Mouse (Mus musculus) C2C12 (cell line): Measurements from ENCODE around the gene Tomm20.

Experiments
- CEBPB ChIP-seq: IDR thresholded peaks from one replicate; pipeline ENCODE4 v1.6.1; 2011; ENCODE audit warnings: low read depth, mild to moderate bottlenecking, control low read depth, moderate library complexity
- CTCF ChIP-seq: IDR thresholded peaks from one replicate; pipeline ENCODE4 v1.5.1; 2011; ENCODE audit not compliant: control insufficient read depth, insufficient read depth, insufficient read length
- FOSL1 ChIP-seq: IDR thresholded peaks from one replicate; pipeline ENCODE4 v1.8.0; 2011; ENCODE audit warnings: mild to moderate bottlenecking, low read length; ENCODE audit not compliant: poor library complexity, insufficient read depth, severe bottlenecking
- MAX ChIP-seq: IDR thresholded peaks from one replicate; pipeline ENCODE4 v1.6.1; 2011; ENCODE audit warnings: mild to moderate bottlenecking, control low read depth
- MYOD1 ChIP-seq: IDR thresholded peaks from one replicate; pipeline ENCODE4 v1.6.1; 2011; ENCODE audit warnings: low read depth; ENCODE audit not compliant: control insufficient read depth, insufficient read length
- MYOG ChIP-seq: IDR thresholded peaks from one replicate; pipeline ENCODE4 v1.6.1; 2011; ENCODE audit not compliant: control insufficient read depth, insufficient read length; ENCODE audit errors: extremely low read depth
- USF1 ChIP-seq: IDR thresholded peaks from one replicate; pipeline ENCODE4 v1.6.1; 2011; ENCODE audit warnings: low read depth, mild to moderate bottlenecking, control low read depth, moderate library complexity

- TF ChIP-seq MAX (no peak), CTCF (no peak), USF1 (no peak), CEBPB (no peak), MYOD1 (no peak), FOSL1 (no peak), MYOG (no peak)
Observed at GRCm38 (mm10) chr8:126994506-126994905, 48.9 kb upstream of the Tomm20 start.
